In the genomic region with DNA sequence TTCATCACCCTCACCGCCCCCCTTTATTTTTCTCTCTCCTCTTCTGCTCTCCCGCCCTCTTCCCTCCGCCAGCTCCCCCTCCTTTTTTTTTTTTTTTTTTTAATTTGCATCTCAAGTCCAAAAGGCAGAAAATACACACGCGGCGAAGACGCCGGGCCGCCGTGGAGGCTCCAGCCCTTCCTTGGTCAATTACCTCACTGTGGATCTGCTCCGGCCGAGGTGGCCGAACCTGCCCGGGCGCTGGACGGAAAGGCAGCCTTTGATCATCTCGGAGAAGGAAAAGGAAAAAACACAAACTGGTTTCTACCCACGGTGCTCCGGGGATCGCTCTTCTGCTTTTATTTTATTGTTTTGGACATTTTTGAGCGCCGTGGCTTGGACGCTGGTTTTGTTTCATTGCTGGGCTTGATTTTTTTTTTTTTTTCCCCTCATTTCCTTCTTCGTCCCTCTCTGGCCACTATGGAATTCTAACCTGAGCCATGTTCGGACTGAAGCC, we compare ENCODE assay signal across 8 mouse cellular contexts.
DNase-seq lines count a peak whose midpoint lies in the region; ATAC-seq lines count a peak whose summit lies in the region.

No protein-coding gene starts in this region.

- peak overlapping the region; percentile 92 for H3K4me2 ChIP-seq in heart, embryonic 12.5 days
- peak overlapping the region; percentile 96 for H3K4me2 ChIP-seq in forebrain, embryonic 12.5 days
- peak overlapping the region; percentile 95 for H3K4me2 ChIP-seq in midbrain, embryonic 14.5 days (ENCODE audit: low read length)

- no peaks in the 10 kb centered on the region for H3K36me3 ChIP-seq in heart, embryonic 12.5 days
- H3K36me3 ChIP-seq in forebrain, embryonic 12.5 days (replicated peaks) = no peaks in the 10 kb centered on the region
- no peaks in the 10 kb centered on the region for H3K36me3 ChIP-seq in midbrain, embryonic 14.5 days (ENCODE audit: control insufficient read depth, insufficient read depth, low read length)

- under 1% methylated on average over 25 of the region's 25 CpGs for WGBS in heart, embryonic 12.5 days
- WGBS in forebrain, embryonic 12.5 days = 0% methylated on average over 25 of the region's 25 CpGs
- WGBS in midbrain, embryonic 14.5 days = 0% methylated on average over 25 of the region's 25 CpGs

- H3K27ac ChIP-seq in heart, embryonic 12.5 days (ENCODE audit: poor library complexity, severe bottlenecking) = peak overlapping the region; percentile 94
- H3K27ac ChIP-seq in forebrain, embryonic 12.5 days = peak overlapping the region; percentile 100
- H3K27ac ChIP-seq in midbrain, embryonic 14.5 days (replicated peaks; ENCODE audit: low read depth, low read length) = peak overlapping the region; percentile 100

- H3K9ac ChIP-seq in heart, embryonic 12.5 days = peak overlapping the region; percentile 95
- H3K9ac ChIP-seq in forebrain, embryonic 12.5 days = peak overlapping the region; percentile 97
- peak overlapping the region; percentile 98 for H3K9ac ChIP-seq in midbrain, embryonic 14.5 days (replicated peaks; ENCODE audit: low read length)

- H3K9me3 ChIP-seq in heart, embryonic 12.5 days (replicated peaks) = no peaks in the 10 kb centered on the region
- H3K9me3 ChIP-seq in forebrain, embryonic 12.5 days = no peaks in the 10 kb centered on the region
- no peaks in the 10 kb centered on the region for H3K9me3 ChIP-seq in midbrain, embryonic 14.5 days (ENCODE audit: control insufficient read depth, low read length)

- DNase-seq in heart, postnatal 25 days (ENCODE audit: low spot score) = no peak
- DNase-seq in MN1 (ENCODE audit: low spot score) = peak; percentile 73
- peak; percentile 65 for DNase-seq in kidney, postnatal 14 days
- no peak for DNase-seq in midbrain, embryonic 14.5 days
- no peak for DNase-seq in gastrocnemius, postnatal 10 days
- no peak for DNase-seq in ovary, postnatal 10 days (ENCODE audit: low spot score)

- intact Hi-C loops in heart, postnatal 25 days (cut with DNase I) = loop anchor here (2.0 to 5.0 kb wide), 3 partner anchors 16 to 121 kb away; no protein-coding TSS in a partner anchor

- no peak for ATAC-seq in heart, embryonic 12.5 days (ENCODE audit: insufficient number of reproducible peaks, low FRiP score)
- no peak for ATAC-seq in forebrain, embryonic 12.5 days (ENCODE audit: low FRiP score)
- no peak for ATAC-seq in midbrain, embryonic 14.5 days (ENCODE audit: low FRiP score, low TSS enrichment)

- H3K4me3 ChIP-seq in heart, embryonic 12.5 days = peak overlapping the region; percentile 91
- H3K4me3 ChIP-seq in forebrain, embryonic 12.5 days (replicated peaks) = peak overlapping the region; percentile 82
- H3K4me3 ChIP-seq in midbrain, embryonic 14.5 days (replicated peaks; ENCODE audit: low read depth, low read length) = peak overlapping the region; percentile 91

- H3K27me3 ChIP-seq in heart, embryonic 12.5 days (replicated peaks) = no peaks in the 10 kb centered on the region
- peaks cover 5% of the 10 kb centered on the region; the same call in 1 of the 2 replicates for H3K27me3 ChIP-seq in forebrain, embryonic 12.5 days
- H3K27me3 ChIP-seq in midbrain, embryonic 14.5 days (ENCODE audit: control insufficient read depth, insufficient read depth, low read length) = no peaks in the 10 kb centered on the region

- H3K4me1 ChIP-seq in heart, embryonic 12.5 days (replicated peaks) = peaks cover 72% of the 10 kb centered on the region
- H3K4me1 ChIP-seq in forebrain, embryonic 12.5 days = peaks cover 83% of the 10 kb centered on the region
- peaks cover 68% of the 10 kb centered on the region for H3K4me1 ChIP-seq in midbrain, embryonic 14.5 days (ENCODE audit: control insufficient read depth, insufficient read depth, low read length)

Comparison
In these comparisons a context has a peak if more than half of its experiments do, and no peak if none do; other contexts are left out.
1. DNase-seq: peak in MN1 (single experiment) and kidney, postnatal 14 days (single experiment); none in heart, postnatal 25 days (single experiment), midbrain, embryonic 14.5 days (single experiment), gastrocnemius, postnatal 10 days (single experiment) and ovary, postnatal 10 days (single experiment).
2. Peak in every context shown above with its lines, with median percentiles within 50 percentile points of each other: H3K27ac ChIP-seq, H3K4me2 ChIP-seq, H3K4me3 ChIP-seq and H3K9ac ChIP-seq.